Mouse (Mus musculus) MN1 (cell line): ENCODE results near the gene Oscar.

Source experiments
- DNase-seq: peaks from one replicate; pipeline ENCODE4 v3.0.0-alpha.2; 2016; ENCODE audit warnings: low spot score

Oscar gene

DNA sequence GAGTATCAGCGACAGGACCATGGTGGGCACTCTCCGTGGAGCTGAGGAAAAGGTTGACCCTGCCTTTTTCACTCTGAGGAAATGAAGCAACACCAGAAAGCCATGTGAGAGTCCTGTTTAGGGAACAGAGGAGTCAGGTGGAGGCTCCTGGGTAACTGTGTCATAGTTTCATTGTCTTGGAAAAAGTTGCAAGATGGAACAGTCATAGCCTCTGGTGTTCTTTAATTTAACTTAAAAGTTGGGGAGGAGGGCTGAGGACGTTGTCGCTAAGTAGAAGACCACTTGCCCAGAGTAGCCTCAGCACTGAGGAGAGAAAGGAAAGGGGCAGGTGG, at the start of gene Oscar:
Oscar (minus strand) TSS at position 101 of the 332 bp plus-strand sequence.
- DNase-seq = no peak

DNA sequence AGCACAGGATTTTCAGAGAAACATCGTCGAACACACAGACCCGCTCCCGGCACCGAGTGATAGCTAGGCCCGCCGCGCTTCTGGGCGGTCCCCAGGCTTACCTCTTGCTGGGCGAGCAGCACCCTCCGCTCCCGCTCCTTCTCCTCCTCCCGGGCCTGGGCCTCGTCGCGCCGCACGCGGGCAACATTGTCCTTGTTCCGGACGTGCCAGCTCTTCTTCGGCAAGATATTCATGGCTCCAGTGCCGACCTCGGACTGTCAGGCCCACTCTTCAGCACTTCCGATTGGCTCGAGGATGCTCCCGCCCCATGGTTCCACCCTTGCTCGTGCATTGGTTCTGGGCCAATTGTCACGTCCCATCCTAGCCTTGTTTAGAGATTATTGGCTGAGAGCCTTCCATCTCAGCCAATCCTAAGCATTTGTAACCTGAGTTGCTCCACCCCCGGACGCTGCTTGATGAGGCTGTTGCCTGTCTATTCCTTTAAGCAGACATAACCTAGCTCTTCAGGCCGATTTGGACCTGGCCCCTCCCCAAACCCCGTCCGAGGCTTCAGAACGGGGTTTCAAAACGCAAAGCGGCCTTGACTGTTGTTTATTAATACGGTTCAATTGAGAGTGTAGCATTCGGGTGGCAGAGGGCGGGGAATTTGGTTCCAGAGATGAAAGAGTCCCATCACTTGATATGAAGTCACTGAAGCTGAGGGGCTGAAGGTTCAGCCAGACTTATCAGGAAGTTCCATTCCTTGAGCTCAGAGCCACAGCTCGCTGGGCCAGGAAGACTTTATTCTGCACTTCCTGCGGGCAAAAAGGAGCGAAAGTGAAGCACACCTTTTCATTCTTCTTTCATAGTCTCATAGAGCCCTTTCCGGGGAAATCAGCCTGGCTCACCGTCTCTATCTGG, 49.5 kb upstream of the Oscar start, which contains the start of gene Leng1:
Leng1 (minus strand) TSS at position 626 of the 900 bp plus-strand sequence.
- DNase-seq = peak; percentile 96

DNA sequence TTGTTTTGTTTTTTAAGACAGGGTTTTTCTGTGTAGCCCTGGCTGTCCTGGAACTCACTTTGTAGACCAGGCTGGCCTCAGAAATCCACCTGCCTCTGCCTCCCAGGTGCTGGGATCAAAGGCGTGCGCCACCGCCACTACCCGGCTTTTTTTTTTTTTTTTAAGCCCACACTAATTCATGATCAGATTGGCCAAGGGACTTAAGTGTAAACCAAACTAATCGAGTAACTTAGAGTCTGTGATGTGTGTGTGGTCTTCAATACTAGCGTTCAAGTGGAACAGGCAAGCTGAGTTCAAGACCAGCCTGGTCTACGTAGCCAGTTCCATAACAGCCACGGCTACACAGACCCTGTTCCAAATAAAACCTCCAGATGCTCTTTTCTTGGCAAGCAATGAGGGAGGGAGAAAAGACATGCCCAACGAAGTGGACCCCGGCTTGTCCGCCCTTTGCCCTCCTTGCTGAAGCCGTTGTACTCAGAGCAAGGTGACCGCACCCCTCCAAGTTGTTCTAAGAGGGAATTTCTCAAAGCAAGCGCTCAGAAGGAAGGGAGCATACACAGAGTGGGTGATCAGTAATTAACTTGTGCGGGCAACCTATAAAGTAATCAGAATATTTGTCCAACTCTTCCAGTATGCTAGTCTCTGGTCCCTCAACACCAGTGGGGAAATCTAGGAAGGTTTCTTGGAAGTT, 48.7 kb upstream of the Oscar start:
- DNase-seq = peak; percentile 17

DNA sequence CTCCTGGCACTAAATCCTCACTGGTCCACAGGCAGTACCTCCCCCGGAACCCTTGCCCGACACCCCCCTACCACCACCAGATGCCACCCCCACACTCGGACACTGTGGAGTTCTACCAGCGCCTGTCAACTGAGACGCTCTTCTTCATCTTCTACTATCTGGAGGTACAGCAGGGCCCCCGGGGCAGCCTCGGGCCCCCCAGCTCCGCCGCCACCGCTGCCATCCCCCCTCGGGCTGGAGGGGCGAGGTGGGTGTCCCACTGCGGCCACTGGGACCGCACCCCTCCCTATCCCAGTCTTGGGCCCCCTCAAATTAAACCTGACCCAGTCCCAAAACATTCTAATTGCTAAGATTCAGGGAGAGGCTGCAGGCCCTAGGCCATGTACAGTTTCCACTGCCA, 42.6 kb upstream of the Oscar start:
- DNase-seq = no peak

DNA sequence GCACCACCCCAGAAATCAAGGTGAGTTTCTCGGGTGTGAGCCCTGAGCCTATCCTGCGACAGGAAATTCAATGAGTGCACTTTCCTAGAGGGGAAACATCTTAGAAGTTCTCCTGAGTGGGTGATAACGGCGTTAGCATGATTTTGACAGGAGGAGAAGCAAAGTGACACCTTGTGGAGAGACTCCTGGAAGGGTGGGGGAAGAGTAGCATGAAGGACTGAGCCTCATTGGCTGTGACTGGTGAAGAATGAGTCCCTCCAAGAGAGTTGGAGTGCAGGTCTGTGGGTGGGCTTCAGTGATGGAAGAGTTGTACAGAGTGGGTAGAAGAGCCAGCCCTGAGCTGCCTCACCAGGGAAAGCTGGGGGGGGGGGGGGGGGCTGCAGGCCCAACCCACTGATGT, 41.0 kb upstream of the Oscar start:
- DNase-seq = no peak

DNA sequence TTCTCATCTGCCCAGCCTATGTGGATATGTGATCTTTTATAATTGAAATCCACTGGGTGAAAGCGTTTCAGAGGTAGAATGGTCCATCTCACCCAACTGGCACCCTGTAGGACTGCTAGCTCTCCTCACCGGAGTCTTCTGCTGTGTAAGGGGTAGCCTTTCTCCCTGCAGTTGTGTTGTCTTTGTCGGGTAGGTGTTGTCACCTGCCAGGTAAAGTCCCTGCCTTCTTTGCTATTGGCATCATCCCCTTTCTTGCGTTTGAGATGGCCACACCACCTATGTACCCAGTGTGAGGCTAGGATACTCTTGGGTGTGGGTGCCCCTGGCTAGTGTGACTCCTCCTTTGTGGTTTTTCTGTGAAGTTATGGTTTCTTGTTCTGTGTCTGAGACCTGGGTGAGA, 30.7 kb upstream of the Oscar start:
- no peak for DNase-seq

DNA sequence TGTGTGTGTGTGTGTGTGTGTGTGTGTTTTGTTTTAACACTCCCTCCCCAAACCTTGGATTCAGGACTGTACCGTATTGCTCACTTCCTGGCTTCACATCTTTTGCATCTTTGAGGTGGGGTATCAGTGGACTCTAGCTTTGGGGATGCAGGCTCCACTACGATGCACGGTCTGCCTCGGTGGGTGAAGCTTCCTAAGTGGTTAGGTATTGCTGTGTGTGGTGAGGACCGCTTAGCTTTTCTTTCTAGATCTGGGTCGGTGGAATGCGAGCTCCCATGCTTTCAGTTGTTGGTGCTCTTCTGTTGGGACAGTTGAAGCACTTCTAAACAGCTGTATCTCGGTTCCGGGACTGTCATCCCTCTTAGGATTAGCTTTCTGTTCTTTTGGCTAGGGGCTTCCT, 30.2 kb upstream of the Oscar start:
- no peak for DNase-seq

DNA sequence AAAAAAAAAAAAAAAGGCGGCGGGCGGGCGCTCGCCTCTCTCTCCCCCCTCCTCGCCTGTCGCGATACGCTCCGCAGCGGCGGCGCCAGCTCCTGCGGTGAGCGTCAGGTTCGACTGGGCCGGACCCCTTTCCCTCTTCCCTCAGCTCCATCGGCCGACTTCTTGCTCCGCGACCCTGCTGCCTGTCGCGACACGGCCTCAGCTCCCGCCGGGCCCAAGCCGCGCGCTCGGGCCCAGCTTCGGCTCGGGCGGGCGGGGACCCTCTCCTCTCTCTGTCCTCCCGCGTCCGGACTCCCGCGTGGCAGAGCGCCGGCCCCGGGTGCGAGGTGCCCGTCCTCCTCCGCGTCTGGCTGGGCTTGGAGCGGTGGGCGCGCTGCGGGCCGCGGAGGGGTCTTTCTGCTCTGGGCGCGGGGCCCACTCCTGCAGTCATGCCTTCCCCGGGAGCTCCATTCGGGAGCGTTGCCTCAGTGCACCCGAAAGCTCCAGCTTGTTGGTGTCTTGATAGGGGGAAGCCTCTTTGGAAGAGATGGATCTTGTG, 29.6 kb upstream of the Oscar start:
- no peak for DNase-seq

DNA sequence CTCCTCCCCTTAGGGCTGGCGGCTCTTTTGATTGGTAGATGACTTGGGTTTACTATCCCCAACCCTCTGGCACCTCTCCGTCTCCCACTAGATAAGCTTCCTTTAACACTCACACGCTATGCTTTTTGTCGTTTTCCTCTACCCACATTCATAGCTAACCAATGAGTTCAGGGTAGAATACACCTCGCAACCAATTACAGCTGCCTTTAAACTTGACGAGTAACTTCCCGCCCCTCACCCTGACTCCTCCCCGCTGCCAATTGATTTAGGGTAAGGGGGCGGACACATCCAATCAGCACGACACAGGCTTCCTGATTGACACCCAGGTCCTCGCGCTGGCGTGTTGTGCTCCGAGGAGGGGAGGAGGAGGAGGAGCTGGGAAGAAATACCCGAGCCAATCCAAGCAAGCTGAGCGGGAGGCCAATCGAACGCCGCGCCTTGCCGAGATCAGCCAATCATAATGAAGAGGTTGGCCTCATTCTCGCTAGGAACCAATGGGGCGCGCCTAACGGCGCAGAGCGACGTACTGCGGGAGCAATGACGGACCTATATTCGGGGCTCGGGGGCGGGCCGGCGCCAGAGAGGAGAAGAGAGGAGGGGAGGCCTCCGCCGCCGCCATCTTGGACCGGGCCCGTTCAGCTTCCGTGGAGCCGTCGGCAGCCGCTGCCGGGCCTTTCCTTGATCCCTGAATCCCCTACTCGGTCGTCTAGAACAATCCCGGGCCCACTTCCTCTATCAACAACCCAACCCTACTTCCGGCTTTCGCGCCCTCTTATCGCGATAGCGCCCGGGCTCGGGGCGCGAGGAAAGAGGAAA, 28.9 kb upstream of the Oscar start, which contains the start of gene Cnot3:
Cnot3 (plus strand) TSS at position 597 of the 816 bp plus-strand sequence.
- peak; percentile 98 for DNase-seq

DNA sequence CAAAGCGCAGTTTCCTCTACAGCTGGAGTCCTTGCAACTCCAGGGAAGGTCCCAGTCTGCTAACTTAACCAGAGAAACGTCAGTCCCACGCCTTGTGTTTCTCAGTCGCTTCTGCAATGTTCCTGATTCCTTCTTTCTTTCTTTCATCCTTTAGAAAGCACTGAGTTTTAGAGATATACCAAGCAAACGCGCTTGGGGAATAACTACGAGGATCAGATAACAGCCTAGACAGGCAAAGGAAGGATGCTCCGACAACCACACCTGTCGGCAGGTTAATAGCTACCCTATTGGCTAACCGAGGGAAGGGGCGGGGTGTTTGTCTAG, 28.4 kb upstream of the Oscar start:
- DNase-seq = no peak

DNA sequence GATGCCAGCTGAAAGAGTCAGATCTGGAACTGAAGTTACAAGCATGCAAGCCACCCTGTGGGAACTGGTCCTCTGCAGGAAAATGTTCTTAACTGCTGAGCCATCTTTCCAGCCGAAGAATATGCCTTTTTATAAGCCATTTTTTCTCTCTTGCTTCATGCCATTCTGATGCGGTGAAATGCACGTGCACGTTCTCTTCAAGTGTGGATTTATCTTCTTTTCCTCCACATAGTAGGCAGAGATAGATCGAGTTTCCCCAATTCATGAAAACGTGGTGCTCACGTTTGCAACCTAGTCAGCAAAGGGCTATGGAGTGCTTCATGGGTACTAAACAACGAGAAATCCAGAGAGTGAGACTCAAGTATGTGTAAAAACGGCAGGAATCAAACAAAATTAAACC, 27.9 kb upstream of the Oscar start:
- DNase-seq = no peak

DNA sequence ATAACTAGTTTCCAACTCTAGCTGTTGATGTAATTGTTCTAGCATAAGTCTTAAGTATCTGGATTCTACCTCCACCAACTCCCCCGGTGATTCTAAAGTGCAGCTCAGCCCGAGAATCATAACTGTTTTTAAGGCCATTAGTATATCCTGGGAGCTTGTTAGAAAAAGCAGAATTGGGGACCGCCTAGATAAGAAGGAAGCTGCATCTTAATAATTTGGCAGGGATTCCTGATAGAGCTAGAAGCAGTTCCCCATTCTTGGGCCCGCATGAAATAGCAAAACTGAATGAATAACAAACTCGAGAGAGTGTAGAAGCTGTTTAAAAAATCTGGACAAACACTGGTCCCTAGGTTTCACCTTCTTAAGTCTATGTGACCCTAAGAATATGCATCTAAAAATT, 27.5 kb upstream of the Oscar start:
- no peak for DNase-seq

DNA sequence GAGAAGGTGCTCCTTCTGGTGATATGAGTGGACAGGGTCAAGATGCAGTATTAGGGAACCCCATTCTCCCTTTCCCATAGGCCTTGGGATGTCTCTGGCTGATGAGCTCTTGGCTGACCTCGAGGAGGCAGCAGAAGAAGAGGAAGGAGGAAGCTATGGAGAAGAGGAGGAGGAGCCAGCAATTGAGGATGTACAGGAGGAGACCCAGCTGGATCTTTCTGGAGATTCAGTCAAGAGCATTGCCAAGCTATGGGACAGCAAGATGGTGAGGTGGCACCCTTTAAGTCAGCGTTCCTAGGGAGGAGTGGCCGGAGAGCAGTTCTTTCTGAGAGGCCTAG, 14.5 kb upstream of the Oscar start:
- DNase-seq = no peak

DNA sequence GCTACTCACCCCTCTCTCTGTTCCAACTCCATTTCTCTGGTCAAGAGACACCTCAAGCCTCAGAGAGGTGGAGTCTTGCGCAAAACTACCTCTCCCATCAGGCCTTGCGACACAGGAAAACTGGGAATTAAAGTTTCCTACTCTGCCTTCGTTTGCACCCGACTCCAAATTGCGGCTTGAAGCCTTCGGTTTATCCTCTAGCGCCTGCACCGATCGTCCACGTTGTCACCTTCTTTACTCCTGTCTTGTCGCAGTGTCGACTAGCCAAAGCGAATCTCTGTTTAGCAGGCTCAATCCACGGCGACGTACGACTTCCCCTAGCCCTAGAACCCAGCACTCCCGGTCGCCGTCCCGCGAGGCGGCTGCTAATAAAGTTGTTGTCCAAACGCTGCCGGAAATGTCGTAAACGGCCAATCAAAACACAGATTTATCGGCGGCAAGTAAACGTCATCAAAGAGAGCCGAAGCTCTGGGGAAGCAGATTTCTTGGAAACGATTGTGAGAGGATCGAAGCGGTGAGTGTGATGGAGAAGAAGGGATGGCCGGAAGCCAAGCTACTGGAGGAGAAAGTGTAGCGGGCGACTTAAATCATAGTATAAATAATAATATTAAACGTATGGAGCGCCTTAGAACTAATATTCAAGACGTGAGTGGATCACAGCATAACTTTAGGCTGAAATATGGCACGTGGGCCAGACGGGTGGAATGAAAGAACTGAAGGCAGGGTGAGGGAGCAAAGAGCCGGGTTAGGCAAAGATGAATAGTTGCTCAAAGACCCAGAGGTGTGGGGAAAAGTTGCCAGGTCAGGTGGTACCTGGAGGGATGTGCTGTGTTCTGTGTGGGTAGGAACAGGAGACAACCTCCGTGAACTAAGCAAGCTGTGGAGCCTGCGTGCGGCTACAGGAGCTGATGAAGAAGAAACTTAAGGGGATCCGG, 13.9 kb upstream of the Oscar start, which contains the start of the genes Tfpt and Prpf31:
Tfpt (minus strand) TSS at position 387 of the 935 bp plus-strand sequence.
Prpf31 (plus strand) TSS at position 443 of the 935 bp plus-strand sequence.
- peak; percentile 93 for DNase-seq

DNA sequence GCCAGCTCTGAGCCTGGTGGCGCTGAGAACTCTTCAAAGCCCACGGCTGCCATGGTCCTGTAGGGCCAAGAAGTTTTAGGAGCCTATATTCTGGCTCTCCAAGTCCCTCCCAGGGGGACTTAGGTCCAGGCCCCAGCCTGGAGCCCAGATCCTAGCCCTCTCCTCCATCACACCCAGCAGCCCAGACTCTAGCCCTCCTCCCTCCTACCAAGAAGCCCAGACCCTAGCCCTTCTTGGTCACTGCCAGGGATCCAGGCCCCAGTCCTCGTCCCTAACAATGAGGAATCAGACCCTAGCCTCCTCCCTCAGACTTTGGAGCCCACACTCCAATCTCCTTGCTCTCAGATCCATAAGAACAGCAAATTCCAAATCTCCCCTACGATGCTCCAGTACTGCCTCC, 13.1 kb upstream of the Oscar start:
- DNase-seq = no peak

DNA sequence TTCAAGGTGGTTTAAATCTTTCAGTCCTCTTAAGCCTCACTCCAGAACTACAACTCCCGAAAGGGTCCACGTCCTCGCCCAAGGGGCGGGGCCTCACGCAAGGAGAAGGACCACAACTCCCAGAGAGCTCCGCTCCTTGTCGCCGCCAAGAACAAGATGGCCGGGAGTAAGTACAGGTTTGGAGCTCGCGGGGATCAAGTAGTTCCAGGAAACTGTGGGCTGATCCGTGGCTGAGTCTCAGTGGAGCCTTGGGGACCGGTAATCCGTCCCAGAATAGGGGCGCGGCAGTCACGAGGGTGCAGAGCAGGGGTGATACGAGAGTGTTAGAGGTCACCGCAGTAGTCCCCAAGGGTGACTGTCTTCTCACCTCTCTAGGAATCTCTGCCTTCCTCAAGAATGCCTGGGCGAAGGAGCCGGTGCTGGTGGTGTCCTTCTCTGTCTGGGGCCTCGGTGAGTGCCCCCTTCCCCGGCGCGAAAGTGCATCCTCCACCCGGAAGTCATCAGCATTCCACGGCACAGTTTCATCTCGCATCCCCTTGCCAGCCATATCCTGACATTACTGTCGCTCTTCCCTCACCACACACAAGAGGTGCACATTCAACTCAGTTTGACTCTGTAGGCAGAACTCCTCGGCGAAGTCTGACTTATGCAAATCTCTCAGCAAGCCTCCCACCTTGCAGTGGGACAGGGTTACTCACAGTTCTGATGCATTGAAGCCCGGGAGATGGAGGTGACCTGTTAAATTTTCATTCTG, 1.5 kb upstream of the Oscar start, which contains the start of gene Ndufa3:
Ndufa3 (plus strand) TSS at position 132 of the 754 bp plus-strand sequence.
- DNase-seq = peak; percentile 88

DNA sequence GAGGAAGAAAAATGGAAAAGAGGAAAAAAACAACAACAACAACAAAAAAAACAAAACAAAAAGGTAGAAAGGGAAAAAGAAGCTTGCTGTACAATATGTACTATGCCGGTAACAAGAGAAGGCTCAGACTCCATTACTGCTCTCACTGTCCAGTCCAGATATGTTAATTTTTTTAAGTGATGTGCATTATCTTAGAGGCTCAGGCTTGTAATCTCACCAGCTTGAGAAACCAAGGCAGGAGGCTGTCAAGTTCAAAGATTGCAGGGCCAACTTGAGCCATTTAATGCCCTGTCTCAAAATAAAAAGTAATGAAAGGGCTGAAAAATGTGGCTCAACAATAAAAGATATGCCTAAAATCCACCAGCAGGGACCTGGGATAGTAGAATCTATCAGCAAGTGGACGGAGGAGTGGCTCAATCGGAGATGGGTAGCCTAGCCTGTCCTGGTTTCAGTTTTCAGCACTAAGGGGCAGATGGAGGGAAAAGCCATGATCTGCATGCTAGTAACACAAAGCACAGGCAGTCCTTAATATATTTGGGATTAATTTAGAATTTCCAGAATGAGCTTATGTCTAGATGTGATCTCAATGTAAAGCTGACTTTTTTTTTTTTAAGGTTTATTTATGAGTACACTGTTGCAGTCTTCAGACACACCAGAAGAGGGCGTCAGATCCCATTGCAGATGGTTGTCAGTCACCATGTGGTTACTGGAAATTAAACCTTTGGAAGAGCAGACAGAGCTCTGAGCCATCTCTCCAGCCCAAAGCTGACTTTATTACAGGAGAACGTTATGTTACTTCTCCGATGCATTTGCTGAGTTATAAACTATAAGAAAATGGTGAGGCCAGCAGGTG, 658 bp upstream of the Oscar start:
- no peak for DNase-seq

DNA sequence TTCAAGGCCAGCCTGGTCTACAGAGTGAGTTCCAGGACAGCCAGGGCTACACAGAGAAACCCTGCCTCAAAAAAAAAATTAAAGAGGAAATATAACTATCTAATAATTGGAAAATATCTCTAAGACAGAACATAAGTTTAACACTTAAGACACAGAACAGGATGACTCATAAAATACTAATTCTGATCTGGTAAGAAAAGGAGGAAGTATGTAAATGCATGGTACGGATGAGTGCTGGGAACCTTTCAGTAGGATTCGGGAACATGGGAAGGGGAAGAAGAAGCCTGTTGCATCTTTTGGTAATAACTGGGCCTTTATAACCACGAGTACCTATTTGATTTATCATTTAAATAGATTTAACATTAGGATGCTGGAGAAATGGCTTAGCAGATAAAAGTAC, 1.9 kb downstream of the Oscar start:
- DNase-seq = no peak

DNA sequence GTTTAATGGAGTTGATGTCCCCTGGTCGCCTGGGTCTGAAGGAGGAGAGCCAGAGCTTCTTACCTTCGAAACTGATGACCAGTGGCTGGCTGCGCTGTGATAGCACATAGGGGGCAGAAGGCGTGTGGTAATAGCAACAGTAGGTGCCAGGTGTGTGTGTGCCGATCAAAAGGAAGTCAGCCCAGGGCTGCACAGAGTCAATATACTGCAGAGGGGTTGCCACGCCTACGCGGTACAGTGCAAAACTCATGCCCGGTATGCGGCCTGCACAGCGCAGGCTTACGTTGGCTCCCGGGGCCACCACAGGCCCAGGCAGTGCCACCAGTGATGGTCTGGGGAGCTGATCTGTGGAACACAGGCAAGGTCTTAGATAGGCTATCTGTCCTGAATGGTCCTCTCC, 5.0 kb downstream of the Oscar start:
- DNase-seq = no peak
